Mouse (Mus musculus) forebrain, embryonic 14.5 days (tissue): ENCODE measurements around the gene Smim13. TPM values are rescaled to one million over a fixed set of nuclear protein-coding genes. Genes with fewer than 3 reads are reported as not detected.
"Not testable (repeated sequence)": the region's sequence is repeated elsewhere in the genome, so short reads cannot be mapped to it uniquely, and the experiment has no call there.

Experiments used
- ATAC-seq: fragments of 200-750 bp; cut with Nextera tagmentation; 2 replicates; pipeline ENCODE4 v1.8.0; 2017; ENCODE audit warnings: mild to moderate bottlenecking, moderate library complexity
- DNase-seq: peaks from one replicate; pipeline ENCODE4 v3.0.0-alpha.2; 2015; ENCODE audit warnings: low spot score
- H3K27ac ChIP-seq: fragments of 300-500 bp; sonication (generic); 2 replicates; pipeline ENCODE4 v1.5.1; 2014; ENCODE audit warnings: low read depth, mild to moderate bottlenecking, control low read depth, low read length, moderate library complexity
- H3K27me3 ChIP-seq: fragments of 300-500 bp; sonication (generic); replicated peaks from 2 replicates; pipeline ENCODE4 v1.6.1; 2014; ENCODE audit warnings: low read length, control low read depth, mixed read lengths; ENCODE audit not compliant: control insufficient read depth, insufficient read depth
- H3K36me3 ChIP-seq: fragments of 300-500 bp; sonication (generic); 2 replicates; pipeline ENCODE4 v1.6.1; 2014; ENCODE audit warnings: low read length, control low read depth; ENCODE audit not compliant: control insufficient read depth, insufficient read depth
- H3K4me1 ChIP-seq: fragments of 300-500 bp; sonication (generic); 2 replicates; pipeline ENCODE4 v1.6.1; 2014; ENCODE audit warnings: antibody characterized with exemption, low read length, control low read depth; ENCODE audit not compliant: control insufficient read depth, insufficient read depth
- H3K4me2 ChIP-seq: fragments of 300-500 bp; sonication (generic); 2 replicates; pipeline ENCODE4 v1.6.1; 2014; ENCODE audit warnings: mild to moderate bottlenecking, control low read depth, low read length
- H3K4me3 ChIP-seq: fragments of 300-500 bp; sonication (generic); 2 replicates; pipeline ENCODE4 v1.5.1; 2014; ENCODE audit warnings: low read depth, low read length, control low read depth
- H3K9ac ChIP-seq: fragments of 300-500 bp; sonication (generic); 2 replicates; pipeline ENCODE4 v1.6.1; 2014; ENCODE audit warnings: mild to moderate bottlenecking, low read length, control low read depth, moderate library complexity
- H3K9me3 ChIP-seq: fragments of 300-500 bp; sonication (generic); replicated peaks from 2 replicates; pipeline ENCODE4 v1.6.1; 2016; ENCODE audit warnings: low read length, control low read depth, mixed read lengths; ENCODE audit not compliant: control insufficient read depth
- WGBS: fragments of 180-500 bp; shearing (Covaris S2); extraction: QIAGEN DNeasy Blood & Tissue Kit; methylation state at CpG from one replicate; pipeline ENCODE4 v1.1.7; 2014; 5-methylcytosine and 5-hydroxymethylcytosine counted together
- polyA plus RNA-seq: library from polyadenylated mRNA; unstranded; fragments of >200 nt; fragmentation: Nextera tagmentation; extraction: Ambion mirVana; gene quantifications from 2 replicates; pipeline ENCODE4 v1.2.1, GENCODE M21; 2014

The Smim13 gene
- polyA plus RNA-seq, 1 experiment from 2014 or later: 18.3 TPM

- peak overlapping the region; percentile 73 for H3K4me2 ChIP-seq
- H3K27ac ChIP-seq: no peak overlapping the region
- no peaks in the 10 kb centered on the region for H3K9me3 ChIP-seq
- H3K9ac ChIP-seq: peak overlapping the region; percentile 80
- ATAC-seq (peak; percentile 14), DNase-seq (no peak)
- WGBS: 43% methylated on average over 12 of the region's 12 CpGs
- H3K36me3 ChIP-seq: no peaks in the 10 kb centered on the region
- peak overlapping the region; percentile 70 for H3K4me3 ChIP-seq
- H3K27me3 ChIP-seq: no peaks in the 10 kb centered on the region
- 0 out of 2 replicates have a peak, but pooled peaks cover 3% of the 10 kb centered on the region for H3K4me1 ChIP-seq
Observed at GRCm38 (mm10) chr13:41248751-41249520, 708 bp upstream of the Smim13 start.

GRCm38 (mm10) chr13:41250318-41250981 lies 806 bp downstream of the Smim13 start:
- peak overlapping the region; percentile 70 for H3K4me3 ChIP-seq
- H3K9ac ChIP-seq: peak overlapping the region; percentile 80
- peak overlapping the region; percentile 73 for H3K4me2 ChIP-seq
- H3K4me1 ChIP-seq: 0 out of 2 replicates have a peak, but pooled peaks cover 3% of the 10 kb centered on the region
- no peaks in the 10 kb centered on the region for H3K9me3 ChIP-seq
- DNase-seq: no peak
- H3K27me3 ChIP-seq: no peaks in the 10 kb centered on the region
- 2% methylated on average over 27 of the region's 27 CpGs for WGBS
- no peak overlapping the region; the same call in 1 of the 2 replicates for H3K27ac ChIP-seq
- no peak for ATAC-seq
- no peaks in the 10 kb centered on the region for H3K36me3 ChIP-seq

GRCm38 (mm10) chr13:41251232-41251631 lies 1.6 kb downstream of the Smim13 start:
- not testable (repeated sequence) for H3K27ac ChIP-seq, H3K4me1 ChIP-seq, H3K9ac ChIP-seq, H3K4me2 ChIP-seq, H3K9me3 ChIP-seq, DNase-seq, H3K36me3 ChIP-seq, ATAC-seq, H3K27me3 ChIP-seq
- 0 out of 2 replicates have a peak overlapping the region, but pooled peaks have one; percentile 70 for H3K4me3 ChIP-seq
- 93% methylated on average over 5 of the region's 5 CpGs for WGBS

- H3K36me3 ChIP-seq: no peaks in the 10 kb centered on the region
- no peaks in the 10 kb centered on the region for H3K27me3 ChIP-seq
- no peak overlapping the region for H3K4me3 ChIP-seq
- DNase-seq: no peak
- H3K27ac ChIP-seq: no peak overlapping the region
- 86% methylated on average over 5 of the region's 5 CpGs for WGBS
- H3K4me1 ChIP-seq: 0 out of 2 replicates have a peak, but pooled peaks cover 3% of the 10 kb centered on the region
- H3K9ac ChIP-seq: no peak overlapping the region
- no peaks in the 10 kb centered on the region for H3K9me3 ChIP-seq
- H3K4me2 ChIP-seq: no peak overlapping the region
- ATAC-seq: no peak
Observed at GRCm38 (mm10) chr13:41251667-41252066, 2.0 kb downstream of the Smim13 start.

GRCm38 (mm10) chr13:41252141-41252540 lies 2.5 kb downstream of the Smim13 start:
- 84% methylated on average over 6 of the region's 6 CpGs for WGBS
- Histone ChIP-seq H3K36me3 (no peaks in the 10 kb centered on the region), H3K9ac (no peak overlapping the region), H3K4me1 (0 out of 2 replicates have a peak, but pooled peaks cover 3% of the 10 kb centered on the region), H3K4me2 (no peak overlapping the region), H3K4me3 (no peak overlapping the region), H3K27ac (no peak overlapping the region), H3K27me3 (no peaks in the 10 kb centered on the region), H3K9me3 (no peaks in the 10 kb centered on the region)
- DNase-seq (no peak), ATAC-seq (no peak)

- no peaks in the 10 kb centered on the region for H3K9me3 ChIP-seq
- no peaks in the 10 kb centered on the region for H3K36me3 ChIP-seq
- no peak overlapping the region for H3K4me3 ChIP-seq
- no peak overlapping the region for H3K4me2 ChIP-seq
- ATAC-seq (no peak), DNase-seq (no peak)
- no peaks in the 10 kb centered on the region for H3K27me3 ChIP-seq
- H3K9ac ChIP-seq: no peak overlapping the region
- 0 out of 2 replicates have a peak, but pooled peaks cover 3% of the 10 kb centered on the region for H3K4me1 ChIP-seq
- no peak overlapping the region for H3K27ac ChIP-seq
- WGBS: 91% methylated on average over 7 of the region's 7 CpGs
Observed at GRCm38 (mm10) chr13:41252736-41253135, 3.1 kb downstream of the Smim13 start.

- 69% methylated on average over 5 of the region's 5 CpGs for WGBS
- H3K27ac ChIP-seq: no peak overlapping the region
- ATAC-seq (no peak), DNase-seq (no peak)
- H3K4me1 ChIP-seq: no peaks in the 10 kb centered on the region
- no peak overlapping the region for H3K4me3 ChIP-seq
- H3K27me3 ChIP-seq: no peaks in the 10 kb centered on the region
- no peak overlapping the region for H3K4me2 ChIP-seq
- H3K36me3 ChIP-seq: no peaks in the 10 kb centered on the region
- no peaks in the 10 kb centered on the region for H3K9me3 ChIP-seq
- H3K9ac ChIP-seq: no peak overlapping the region
Observed at GRCm38 (mm10) chr13:41256126-41256525, 6.5 kb downstream of the Smim13 start.

- no peak overlapping the region for H3K4me3 ChIP-seq
- ATAC-seq (no peak), DNase-seq (no peak)
- H3K4me2 ChIP-seq: no peak overlapping the region
- 94% methylated on average over 3 of the region's 3 CpGs for WGBS
- H3K4me1 ChIP-seq: no peaks in the 10 kb centered on the region
- H3K36me3 ChIP-seq: no peaks in the 10 kb centered on the region
- H3K9ac ChIP-seq: no peak overlapping the region
- H3K27me3 ChIP-seq: no peaks in the 10 kb centered on the region
- H3K27ac ChIP-seq: no peak overlapping the region
- H3K9me3 ChIP-seq: no peaks in the 10 kb centered on the region
Observed at GRCm38 (mm10) chr13:41256962-41257361, 7.3 kb downstream of the Smim13 start.

- no peak for ATAC-seq
- DNase-seq: no peak
- Histone ChIP-seq H3K27me3 (no peaks in the 10 kb centered on the region), H3K9ac (no peak overlapping the region), H3K4me2 (no peak overlapping the region), H3K27ac (no peak overlapping the region), H3K36me3 (no peaks in the 10 kb centered on the region), H3K4me3 (no peak overlapping the region), H3K9me3 (no peaks in the 10 kb centered on the region), H3K4me1 (no peaks in the 10 kb centered on the region)
- WGBS: 82% methylated on average over 4 of the region's 4 CpGs
Observed at GRCm38 (mm10) chr13:41257851-41258250, 8.2 kb downstream of the Smim13 start.
